Mouse (Mus musculus): ENCODE results near the gene Abcc2.
A peak's percentile ranks its signal among the peaks of the same experiment; 100 is the strongest.

Abcc2 gene

DNA sequence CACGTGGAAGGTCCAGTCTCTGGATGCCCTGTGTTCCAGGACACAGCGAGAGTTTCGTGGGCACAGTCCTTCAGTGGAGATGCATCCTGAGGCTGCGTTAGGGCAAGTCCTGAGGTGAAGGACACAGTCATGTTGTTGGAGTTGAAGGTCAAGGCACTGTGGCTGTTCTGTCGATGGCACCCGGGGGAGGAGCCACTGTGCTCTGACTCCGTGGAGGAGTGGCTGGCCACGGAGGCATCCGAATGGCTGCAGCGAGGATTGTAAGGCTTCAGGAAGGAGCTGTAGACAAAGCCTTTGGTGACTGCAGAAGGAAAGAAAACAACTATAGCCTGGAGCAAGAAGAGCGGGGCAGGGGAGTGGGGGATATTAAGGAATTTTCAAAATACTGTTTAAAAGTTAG, 68.0 kb downstream of the Abcc2 start:
- DNase-seq (ENCODE audit: extremely low spot score, low read depth, low spot score), result no peak

- no peak for DNase-seq (ENCODE audit: extremely low spot score, low read depth, low spot score)
These were observed 70.1 kb downstream of the Abcc2 start for GRCm38 (mm10) chr19:43851996-43852630.

GRCm38 (mm10) chr19:43852837-43853545, 71.0 kb downstream of the Abcc2 start:
- DNase-seq (ENCODE audit: extremely low spot score, low read depth, low spot score), result no peak

GRCm38 (mm10) chr19:43857347-43857746, 75.4 kb downstream of the Abcc2 start:
- DNase-seq (ENCODE audit: extremely low spot score, low read depth, low spot score), result no peak

- DNase-seq (ENCODE audit: extremely low spot score, low read depth, low spot score), result no peak
These were observed 88.4 kb downstream of the Abcc2 start for GRCm38 (mm10) chr19:43870418-43870817.

- DNase-seq (ENCODE audit: extremely low spot score, low read depth, low spot score), result no peak
These were observed 92.4 kb downstream of the Abcc2 start for GRCm38 (mm10) chr19:43874351-43874750.

DNA sequence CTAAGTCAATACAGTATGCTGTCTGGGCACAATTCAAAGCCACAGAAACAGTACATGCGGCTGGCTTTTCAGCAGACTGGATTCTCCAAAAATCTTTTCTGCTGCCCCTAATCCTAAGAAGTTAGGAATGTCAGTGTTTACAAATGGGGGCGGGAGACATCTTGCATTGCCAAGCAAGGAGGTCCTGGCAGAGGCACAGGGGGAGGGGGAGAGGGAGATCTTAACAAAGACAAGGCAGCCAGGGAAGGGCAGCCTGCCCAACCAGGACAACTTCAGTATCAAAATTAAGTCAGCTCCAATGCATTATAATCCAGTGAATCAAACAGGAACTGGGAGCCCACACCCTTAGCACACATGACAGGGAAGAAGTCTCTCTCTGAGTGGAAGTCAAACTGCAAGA, 94.0 kb downstream of the Abcc2 start:
- no peak for DNase-seq (ENCODE audit: extremely low spot score, low read depth, low spot score)

DNA sequence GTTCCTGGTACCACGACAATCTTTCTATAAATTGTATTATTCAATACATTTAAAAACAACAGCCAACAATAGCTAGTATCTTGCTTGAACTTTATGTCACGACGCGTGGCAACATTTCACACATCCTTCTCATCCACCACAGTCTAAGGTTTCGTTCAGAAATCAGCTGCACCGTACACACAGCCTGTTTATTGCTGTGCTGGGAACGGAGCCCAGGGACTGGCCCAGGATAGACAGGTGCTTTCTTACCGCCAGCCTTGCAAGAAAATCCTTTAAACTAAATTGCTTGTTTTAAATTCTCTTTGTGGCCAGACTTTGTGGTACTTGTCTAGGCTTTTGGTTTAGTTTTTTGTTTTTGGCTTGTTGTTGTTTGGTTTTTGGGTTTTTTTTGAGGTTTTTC, 95.4 kb downstream of the Abcc2 start:
- no peak for DNase-seq (ENCODE audit: extremely low spot score, low read depth, low spot score)

DNA sequence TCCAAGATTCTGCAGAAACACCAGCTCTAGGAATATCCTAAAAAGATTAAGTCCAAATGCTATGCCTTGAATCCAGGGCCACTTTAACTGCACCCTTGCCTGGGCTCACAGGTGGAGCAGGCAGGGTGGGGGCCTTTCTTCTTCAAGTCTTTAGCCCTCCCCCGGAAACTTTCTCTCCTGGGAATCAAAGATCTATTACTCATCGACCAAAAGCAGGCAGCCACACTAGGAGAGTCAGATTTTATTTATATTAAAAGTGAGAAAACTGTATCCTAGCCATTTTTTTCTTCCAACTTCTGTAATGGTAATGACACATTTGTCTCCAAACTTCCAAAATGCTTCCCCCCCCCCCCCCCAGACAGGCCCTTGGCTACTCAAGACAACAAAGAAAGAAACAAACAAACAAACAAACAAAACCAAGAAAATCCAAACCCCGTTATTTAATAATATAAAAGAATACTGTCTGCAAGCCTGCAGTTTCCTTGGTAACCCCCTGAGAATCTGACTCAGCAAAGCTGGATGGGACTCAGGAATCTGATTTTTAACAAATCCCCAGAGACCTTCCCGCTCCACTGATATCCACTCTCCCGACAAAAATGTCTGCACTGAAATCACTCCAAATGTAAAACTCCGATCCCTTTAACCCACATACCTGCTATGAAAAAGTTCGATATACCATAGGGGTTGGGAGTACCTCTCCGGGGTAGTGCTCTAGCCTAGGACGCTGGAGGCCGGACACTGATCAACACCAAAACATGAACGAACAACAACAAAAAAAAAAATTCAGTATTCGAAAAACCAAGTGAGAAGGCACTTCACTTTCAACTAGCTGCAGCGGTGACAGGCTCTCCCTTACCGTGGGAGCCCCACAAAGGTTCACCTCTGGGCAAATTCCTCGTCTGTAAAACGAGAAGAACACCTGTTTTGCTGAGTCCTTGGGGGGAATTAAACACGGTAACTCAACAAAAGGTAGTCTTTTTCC, 96.4 kb downstream of the Abcc2 start:
- DNase-seq (ENCODE audit: extremely low spot score, low read depth, low spot score), result no peak

DNA sequence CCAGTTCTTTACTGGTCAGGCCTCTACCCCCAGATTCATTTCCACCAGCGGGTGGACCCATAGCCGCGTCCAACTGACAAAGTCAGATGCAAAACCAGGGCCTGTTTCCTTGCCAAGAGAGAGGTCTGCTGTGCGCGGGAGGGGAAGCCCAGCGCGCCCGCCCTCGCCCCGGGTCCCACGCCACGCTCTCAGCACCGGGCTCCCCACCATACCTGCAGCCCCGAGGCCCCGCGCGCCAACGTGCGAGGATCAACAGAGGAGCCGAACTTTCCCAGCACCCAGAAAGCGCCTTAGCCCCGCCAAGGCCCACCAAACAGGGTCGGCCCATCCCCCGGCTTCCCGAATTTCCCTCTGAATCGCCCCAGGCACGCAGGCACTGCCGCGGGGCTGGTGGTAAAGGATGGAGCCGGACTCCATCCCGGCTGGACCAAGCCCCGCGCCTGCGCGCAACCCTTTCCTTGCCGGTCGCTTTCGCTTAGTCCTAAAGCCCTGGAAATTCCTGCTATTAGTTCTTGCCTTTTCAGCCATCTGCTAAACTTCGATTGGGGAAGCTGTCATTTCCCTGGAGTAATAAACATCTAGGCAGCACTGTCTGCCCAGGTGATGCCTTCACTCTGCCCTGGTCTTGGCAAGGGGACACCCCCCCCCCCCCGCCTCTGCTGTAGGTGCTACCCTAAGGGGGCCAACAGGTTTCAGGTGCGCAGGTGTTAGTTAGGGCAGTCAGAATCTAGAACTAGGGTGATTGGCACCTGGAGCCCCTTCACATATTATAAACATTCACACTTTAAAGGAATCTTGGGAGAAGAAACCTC, 97.6 kb downstream of the Abcc2 start:
- peak; percentile 73 for DNase-seq (ENCODE audit: extremely low spot score, low read depth, low spot score)

- DNase-seq (ENCODE audit: extremely low spot score, low read depth, low spot score), result no peak
These were observed 98.4 kb downstream of the Abcc2 start for GRCm38 (mm10) chr19:43880420-43880819.

DNA sequence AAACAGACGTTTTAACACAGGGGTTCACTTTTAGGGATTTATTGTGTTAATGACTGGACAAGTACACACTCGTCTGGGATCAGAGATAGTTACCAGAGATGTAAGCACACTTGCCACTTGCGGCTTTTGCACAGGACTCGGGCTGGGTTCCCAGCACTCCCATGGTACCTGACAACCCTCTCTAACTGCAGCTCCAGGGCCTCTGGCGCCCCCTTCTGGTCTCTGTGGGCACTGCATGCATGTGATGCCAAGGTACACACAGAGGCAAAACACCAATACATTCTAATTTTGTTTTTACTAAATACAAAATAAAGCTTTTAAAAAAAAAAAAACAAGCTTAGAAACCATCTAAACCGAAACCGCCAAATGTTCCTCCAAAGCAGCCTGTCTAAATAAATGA, 99.6 kb downstream of the Abcc2 start:
- no peak for DNase-seq (ENCODE audit: extremely low spot score, low read depth, low spot score)

DNA sequence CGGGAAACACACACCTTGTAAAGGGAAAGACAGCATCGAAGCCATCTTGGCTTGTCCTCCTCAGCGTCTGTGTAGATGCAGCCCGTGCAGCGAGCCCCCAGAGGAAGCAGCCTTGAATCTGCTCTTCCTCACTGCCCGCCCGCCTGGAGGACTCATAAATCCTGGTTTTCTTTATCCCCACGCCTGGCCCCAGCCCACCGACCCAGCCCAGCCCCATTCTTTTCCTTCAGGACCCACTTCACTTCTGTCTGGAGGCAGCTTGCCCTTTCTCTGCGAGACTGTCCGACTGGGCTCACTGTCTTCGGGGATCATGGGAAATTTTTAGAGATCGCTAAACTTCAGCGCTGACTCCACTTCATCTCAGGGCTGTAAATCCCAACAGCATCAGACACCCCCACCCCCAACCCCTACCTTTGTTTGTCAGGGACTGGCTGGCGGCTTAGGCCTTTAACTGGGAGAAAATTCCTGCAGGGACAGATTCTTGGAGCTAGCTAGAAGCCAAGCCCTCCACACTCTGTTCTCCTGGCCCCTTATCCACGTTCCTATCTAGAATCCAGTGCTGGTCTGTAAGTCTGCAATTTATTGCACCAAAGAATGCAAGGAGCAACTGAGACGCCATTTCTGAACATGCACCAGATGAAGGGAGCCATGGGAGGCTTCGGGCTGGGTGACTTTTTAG, 101.0 kb downstream of the Abcc2 start:
- no peak for DNase-seq (ENCODE audit: extremely low spot score, low read depth, low spot score)

GRCm38 (mm10) chr19:43884668-43885498, 102.9 kb downstream of the Abcc2 start:
- DNase-seq (ENCODE audit: extremely low spot score, low read depth, low spot score), result no peak

- DNase-seq (ENCODE audit: extremely low spot score, low read depth, low spot score), result no peak
These were observed 104.5 kb downstream of the Abcc2 start for GRCm38 (mm10) chr19:43886371-43887099.

DNA sequence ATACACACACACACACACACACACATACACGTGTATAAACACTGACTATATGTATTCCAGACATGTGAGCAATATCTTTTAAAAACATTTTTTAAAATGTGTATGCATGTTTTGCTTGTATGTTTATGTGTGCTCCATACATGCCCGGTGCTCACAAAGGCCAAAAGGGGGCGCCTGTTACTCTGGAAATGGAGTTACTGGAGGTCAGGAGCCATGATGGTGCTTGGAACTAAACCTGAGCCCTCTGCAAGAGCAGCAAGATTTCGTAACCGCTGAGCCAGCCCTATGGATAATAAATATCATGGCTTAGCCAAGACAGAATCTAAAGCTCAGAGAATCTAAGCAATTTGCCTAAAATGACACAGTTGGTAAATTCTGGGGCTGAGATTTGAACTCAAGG, 105.2 kb downstream of the Abcc2 start:
- DNase-seq (ENCODE audit: extremely low spot score, low read depth, low spot score), result no peak

DNA sequence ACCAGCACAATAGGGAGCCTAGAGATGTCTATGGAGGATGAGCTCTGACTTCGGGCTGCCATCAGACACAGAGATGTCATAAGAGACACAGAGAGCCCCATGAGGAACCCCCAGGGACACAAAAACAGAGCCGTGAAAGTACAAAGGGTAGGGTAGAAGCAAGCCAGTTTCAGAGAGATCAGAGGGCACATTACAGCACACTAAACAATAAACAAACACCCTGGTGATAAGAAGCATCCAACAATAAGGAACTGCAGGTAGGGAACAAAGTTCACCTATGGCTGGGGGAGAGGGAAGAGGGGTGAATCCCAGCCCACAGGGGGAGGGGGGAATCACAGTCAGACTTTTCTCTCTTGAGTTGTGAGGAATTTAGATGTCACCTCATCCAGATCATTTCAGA, 105.7 kb downstream of the Abcc2 start:
- DNase-seq (ENCODE audit: extremely low spot score, low read depth, low spot score), result no peak
